Mouse (Mus musculus) neutrophil, adult 5-6 weeks (primary cell): ENCODE measurements around the gene Gm4737. TPM values are rescaled to one million over a fixed set of nuclear protein-coding genes. Genes with fewer than 3 reads are reported as not detected.

Experiments used
- ATAC-seq: fragments of 151-379, 151-347 bp; 2 replicates; pipeline ENCODE4 v1.8.0; 2017; ENCODE audit warnings: mild to moderate bottlenecking, moderate TSS enrichment; ENCODE audit not compliant: insufficient number of reproducible peaks, poor library complexity, low FRiP score, severe bottlenecking; ENCODE audit errors: extremely low read depth
- total RNA-seq: library from RNA; stranded (forward); fragments of 200-1000 nt; gene quantifications from 2 replicates; pipeline ENCODE4 v1.2.3, GENCODE M21; 2017

The Gm4737 gene
- total RNA-seq, result 0.74 TPM in 1 of 2 replicates, not detected in the other

DNA sequence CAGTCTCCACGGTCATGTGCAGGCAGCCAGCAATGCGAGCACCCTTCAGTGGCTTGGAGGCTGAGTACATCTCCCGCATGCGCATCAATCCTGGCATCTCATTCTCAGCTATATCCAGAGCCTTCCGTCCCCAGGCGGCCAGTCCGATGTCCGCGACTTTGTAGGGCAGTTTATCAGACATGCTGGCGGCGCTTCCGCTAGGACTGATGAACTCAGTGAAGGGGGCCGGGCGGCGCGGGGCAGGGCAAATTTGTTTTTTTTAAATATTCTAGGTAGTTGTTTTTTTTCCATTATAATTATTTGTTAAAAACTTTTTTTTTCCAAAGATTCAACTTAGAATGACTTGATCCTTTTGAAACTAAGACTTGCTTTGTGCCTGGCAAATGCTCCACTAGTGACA, at the start of gene Gm4737:
TSS of gene Gm4737 (minus strand) at position 246 of the 400 bp plus-strand sequence.
- 0 out of 2 replicates have a peak, but pooled peaks have one; percentile 23 for ATAC-seq

DNA sequence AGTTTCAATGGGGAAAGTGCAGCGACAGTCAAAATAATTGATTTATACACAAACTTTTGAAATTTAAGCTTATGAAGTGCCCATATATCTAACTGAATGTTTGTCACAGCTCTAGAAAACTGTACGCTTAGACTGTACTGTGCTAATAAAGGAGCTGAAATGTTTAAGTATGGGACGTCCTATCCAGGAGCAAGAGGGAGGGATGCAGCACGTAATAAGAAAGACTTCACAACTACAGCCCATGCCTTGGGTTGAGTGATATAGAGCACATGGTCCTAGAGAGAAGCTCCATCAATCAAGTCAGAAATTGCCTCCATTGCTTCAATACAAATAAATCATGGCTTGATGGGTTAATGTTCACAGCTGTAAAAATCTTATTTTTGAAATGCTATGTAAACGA, 40.9 kb upstream of the Gm4737 start:
- no peak for ATAC-seq

DNA sequence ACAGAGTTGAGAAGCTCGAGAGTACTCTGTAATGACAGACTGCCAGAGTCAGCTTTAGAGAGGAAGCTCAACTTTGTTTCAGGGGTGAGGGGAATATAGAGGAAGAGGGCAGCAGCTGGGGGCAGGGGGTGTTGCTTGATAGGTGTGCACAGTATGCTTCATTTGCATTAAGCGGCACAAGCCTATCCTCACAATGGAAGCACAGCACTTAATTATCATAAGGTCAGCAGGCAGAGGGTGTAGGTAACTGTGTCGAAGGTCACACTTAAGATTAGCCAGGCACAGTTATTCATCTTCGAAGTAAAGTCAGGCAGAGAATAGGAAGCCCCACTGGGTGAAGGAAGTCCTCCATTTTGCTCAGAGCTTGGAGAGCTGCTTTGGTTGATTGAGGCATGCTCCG, 28.2 kb upstream of the Gm4737 start:
- ATAC-seq, result no peak

DNA sequence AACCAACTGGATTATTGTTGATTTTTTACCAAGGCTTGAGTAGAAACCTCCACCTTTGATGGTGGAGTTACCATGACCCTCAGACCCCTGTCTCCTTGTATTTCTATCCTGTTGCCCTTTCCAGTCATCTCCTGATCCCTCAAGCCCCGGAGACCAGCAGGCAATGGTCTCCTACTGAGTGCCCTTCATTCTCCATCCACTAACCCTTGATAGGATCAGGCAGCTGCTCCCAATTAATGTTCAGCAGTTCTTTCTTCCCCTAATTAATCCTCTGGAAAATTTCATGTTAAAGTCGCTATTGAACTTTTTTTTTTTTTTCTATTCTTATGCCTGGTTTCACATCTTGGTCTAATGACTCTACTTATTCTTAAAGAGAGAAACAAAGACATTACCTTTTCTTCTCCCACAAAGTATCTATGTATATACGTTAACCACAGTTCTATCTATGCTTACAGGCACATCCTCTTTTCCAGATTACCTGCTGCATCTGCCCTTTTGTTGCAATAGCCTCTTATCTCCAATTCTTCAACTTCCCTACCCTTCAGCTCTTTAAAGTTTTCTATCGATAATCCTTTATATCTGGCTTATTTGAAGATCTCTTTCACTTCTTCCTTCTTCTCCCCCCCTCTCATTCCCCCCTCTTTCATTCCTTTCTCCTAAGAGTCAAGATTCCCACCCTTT, 23.4 kb upstream of the Gm4737 start:
- no peak for ATAC-seq

DNA sequence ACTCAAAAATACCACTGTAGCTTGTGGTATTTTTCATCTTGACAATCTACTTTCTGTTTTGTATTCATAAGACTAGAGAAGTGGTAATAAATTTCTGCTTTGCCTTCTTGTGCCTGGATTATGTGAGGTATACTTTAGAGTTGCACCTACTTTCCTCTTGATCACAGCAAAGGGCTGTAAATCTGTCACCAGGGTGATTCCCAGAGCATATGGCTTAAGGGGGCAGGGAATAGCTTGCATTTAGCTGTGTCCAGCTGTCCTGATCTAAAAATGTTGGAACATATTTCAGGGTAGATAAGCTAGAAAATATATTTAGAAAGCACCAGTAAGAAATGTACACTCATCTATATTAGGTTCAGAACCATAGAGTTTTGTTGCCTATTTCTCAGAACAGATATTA, 18.2 kb upstream of the Gm4737 start:
- no peak for ATAC-seq

DNA sequence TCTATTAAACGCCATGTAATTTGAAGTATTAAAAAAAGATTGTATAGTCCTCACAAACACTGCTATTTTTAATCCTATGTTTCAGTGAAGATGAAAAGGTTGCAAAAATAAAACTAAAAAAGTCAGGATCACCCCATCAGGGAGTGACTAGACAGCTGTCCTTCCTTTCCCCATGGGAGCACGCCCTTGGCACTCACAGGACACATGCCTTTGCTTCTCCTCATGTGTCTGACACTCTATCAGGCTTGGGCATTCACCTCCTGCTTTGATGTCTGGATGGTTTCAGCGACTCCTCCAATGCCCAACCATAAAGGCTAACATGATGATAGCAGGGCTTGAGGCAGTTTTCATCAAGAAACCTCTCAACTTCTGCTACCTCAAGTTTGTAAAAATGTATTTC, 12.1 kb upstream of the Gm4737 start:
- ATAC-seq, result no peak

DNA sequence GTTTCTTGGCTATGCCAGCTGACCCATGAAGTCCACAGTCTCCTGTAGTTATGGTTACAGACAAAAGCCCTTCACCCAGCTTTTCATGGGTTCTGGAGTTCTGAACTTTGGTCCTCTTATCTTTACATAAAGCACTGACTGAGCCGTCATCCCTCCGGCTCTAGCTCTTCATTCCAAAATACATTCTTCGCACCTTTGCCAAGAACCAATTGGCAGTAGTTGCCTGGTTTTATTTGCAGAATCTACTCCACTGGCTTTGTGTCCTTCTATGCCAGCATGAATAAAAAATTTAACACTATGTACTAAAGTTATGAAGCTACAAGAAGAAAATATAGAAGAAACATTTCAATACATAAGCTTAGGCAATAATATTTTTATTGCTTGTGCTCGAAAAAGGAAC, 10.4 kb upstream of the Gm4737 start:
- no peak for ATAC-seq

DNA sequence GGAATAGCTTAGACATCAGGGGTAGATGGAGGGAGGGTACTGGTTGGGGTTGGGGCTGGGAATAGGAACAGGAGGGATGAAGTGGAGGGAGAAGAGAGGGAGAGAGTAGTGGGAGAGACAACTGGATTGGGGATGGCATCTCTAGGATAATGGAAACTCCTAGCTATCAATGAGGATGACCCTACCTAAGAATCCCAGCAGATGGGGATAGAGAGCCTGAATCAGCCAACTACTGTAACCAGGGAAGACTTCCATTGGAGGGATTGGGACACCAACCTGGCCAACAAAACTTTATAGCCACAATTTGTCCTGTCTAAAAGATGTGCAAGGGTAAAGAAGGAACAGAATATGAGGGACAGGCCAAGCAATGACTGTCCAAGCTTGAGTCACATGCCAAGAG, 3.7 kb downstream of the Gm4737 start:
- ATAC-seq, result no peak

DNA sequence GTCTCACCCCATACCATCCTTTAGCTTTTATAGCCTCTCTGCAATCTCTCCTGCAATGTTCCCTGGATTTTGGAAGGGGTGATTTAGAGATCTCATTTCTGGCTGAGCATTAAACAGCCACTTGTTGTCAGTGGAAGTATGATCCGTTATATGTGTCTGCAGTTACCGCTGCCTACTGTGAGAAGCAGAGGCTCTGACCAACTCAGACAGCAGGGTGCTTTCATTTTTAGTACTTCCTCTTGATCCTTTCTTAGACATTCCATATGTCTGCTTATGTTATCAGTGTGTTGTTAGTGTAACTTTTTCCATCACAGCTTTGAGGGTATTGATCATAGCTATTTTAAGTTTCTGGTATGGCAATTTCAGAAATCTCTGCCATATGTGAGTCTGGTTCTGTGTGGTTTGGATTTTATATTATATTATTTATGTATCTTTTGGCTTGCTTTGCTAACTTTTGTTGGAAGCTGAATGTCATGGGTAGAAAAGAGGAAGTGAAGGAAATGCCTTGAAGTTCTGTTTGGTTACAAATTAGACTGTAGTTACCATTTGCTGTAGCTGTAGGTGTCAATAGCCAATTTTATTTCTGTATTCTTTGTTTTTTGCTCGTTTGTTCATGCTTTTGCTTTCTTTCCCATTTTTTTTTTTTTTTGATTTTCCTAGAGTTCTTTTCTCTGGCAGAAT, 6.1 kb downstream of the Gm4737 start:
- no peak for ATAC-seq

DNA sequence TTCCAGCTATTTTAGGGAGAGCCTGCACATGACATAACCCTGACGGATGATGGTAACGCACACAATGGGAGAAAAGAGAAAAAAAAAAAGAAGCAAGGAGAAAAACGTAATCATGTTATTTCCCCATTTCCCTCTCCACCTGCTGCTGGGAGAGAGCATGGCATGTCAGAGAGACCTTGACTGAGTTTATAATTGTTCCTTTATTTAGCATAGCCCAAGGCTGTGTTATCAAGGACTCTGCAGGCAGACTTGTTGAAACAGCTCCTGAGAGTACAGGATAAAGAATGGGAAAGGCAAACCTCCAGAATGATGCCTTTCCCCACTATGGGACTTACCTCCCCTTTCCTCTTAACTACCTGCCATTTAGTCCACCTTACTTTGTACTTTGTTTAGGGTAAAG, 7.9 kb downstream of the Gm4737 start:
- no peak for ATAC-seq

DNA sequence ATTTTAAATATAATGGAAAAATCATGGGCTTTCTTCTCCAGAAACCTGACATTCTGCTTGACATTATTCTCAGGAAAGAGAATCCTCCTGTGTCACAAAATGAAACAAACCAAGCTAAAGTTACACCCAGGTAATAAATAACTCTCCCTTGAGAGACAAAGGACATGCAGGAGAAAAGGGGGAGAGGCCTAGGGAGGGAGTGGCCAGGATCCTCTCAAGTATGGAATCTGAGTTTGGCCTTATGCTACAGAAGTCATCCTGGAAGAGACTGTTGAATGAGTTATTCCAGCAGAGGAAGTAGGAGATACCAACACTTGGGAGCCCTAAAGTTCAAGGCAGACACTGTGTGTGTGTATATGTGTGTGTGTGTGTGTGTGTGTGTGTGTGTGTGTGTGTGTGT, 32.6 kb downstream of the Gm4737 start:
- ATAC-seq, result no peak

DNA sequence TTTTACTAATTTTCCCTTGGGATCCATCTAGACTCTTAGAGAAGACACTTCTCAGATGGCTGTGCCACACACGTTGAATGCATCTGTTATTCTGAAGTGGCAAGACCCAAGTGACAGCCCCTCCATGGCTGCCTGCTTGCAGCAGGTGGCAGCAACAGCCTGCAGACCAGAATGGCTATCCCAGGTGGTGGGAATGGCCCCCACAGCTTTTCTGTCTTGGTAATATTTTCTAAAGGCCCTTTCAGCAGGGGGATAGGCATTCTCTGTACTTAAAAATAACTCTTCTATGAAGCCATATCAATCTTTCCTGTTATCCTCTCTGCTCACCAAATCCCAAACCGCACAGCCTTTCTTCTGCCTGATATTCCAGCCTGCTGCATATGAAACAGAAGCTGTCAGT, 33.5 kb downstream of the Gm4737 start:
- ATAC-seq, result no peak

DNA sequence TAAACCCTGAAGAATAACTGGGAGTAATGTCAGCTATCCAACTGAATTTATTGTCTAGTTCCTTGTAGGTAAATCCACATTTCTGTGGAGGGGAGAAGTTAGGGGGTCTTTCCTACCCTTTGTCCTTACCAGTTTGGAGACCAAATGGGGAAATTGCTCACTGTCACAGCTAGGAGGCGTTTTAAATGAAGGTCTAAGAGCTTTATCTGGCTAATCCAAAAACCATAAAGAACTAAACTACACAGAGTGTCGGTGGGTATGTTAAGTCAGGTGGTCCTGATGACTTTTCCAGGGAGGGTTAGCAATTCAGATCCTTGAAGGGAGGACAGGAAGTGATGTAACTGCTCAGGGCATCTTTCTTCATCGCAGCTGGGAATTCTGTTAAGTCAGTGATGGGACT, 34.3 kb downstream of the Gm4737 start:
- no peak for ATAC-seq

DNA sequence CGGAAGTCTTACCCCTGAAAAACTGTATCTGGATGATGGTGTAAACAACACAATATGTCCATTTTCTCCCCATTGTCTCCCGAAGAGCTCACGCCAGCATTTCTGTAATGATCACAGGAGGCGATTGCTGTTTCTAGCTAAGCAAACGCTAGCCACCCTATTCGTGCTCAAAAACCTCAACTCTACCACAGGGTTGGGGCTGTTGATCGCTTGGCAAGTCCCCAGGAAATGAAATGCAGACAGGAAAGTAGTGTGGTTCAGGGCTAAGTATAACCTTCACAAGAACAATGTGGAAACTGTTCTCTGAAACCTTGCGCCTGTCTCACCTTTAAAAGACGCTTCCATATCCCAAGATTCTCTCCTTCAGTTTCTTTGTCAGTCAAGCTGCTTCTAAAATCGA, 34.9 kb downstream of the Gm4737 start, which contains the start of gene Cd96:
TSS of gene Cd96 (minus strand) at position 232 of the 400 bp plus-strand sequence.
- peak; percentile 61; the same call in 1 of the 2 replicates for ATAC-seq

DNA sequence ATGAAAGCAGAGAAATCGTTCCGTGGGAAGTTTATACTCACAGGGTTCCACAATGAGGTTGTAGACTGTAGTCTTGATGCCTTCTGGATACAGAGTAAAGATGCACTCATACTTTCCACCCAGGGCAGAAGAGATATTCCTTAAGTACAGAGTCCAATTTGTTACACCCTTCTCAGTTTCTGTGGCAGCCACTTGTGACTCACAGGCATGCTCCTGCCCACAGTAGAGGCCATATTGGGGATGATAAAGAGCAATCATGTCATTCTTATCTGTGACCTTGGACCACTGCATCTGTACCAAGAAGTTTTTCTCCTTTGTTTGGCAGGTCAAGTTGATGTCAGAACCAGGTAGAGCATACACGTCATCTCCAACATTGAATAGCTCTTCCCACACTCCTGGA, 37.2 kb downstream of the Gm4737 start:
- no peak for ATAC-seq

DNA sequence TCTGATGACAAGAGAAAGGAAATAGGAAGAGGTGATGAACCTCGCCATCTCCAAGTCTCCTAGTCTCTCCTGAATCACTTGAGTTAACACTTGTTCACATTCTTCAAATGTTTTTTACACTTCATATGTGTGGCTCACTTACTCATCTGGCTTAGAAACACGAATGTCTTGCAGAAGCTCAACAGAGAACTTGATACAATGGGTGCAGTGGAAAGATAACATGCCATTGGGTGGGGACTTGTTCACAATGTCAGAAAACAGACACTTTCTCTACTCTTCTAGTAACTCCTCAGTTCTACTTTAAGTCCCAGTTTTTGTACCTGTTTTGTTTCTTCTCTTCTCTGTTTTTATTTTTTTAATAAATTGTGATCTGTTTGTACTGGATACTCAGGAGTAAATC, 40.1 kb downstream of the Gm4737 start:
- ATAC-seq, result no peak

DNA sequence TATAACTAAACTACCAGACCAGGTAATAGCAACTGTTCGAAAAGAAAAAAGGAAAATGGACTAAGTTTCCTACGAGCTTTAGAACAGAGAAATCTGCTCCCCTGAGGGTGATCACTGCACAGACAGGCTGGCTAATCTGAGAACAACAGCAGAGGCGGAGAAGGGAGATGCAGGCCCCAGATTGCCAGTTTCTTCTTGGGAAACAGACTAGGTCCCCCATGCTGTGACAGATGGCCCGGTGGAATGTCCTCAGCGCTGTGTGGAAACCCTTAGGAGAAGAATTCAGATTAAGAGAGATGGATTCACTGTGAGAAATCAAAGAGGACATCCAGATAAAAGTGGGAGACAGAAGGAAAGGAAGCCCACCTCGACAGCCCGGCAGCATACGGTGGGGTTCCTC, 45.3 kb downstream of the Gm4737 start:
- ATAC-seq, result no peak

DNA sequence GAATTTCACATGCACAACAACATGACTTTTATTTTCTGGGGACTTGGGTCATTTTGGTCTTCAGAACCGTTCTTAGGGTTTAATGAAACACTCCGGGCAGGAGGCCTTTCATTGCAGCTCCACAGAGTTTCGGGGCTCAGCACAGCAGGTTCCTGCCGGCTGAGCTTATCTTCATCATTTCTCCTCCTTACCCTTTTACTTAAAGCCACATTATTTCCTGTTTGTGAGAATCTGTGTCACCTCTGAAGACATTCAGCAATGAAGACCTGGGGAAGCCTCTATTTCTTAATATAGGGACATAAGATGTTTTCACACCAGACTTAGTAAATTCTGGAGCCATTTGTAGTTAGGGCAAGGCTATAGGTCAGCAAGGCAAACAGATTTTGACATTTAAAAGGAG, 47.4 kb downstream of the Gm4737 start:
- ATAC-seq, result no peak

DNA sequence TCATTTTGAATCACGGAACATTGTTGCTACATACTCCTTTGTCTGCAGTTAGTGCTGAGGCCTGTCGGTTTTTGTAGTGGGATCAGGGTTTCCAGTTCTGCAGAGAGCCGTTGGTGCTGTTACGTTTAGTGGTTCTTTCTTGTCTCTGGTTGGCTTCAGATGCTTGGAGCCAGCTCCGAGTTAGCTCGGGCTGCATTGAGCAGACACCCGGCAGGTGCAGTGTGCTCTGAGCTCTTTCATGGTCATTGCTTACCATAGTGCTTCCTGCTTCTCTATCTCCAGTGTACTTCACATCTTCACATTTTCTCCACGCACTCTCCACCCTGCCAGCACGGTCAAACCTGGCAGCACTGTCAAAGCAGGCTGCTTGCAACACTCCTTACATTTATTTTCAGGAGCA, 50.4 kb downstream of the Gm4737 start:
- ATAC-seq, result no peak
